Mouse (Mus musculus) liver, postnatal 0 days (tissue): ENCODE measurements around the gene Rab26.

Experiments
- CTCF ChIP-seq: sonication (generic); IDR thresholded peaks from 2 replicates; pipeline ENCODE4 v1.5.1; 2016; ENCODE audit warnings: antibody characterized with exemption, low read depth
- EP300 ChIP-seq: IDR thresholded peaks from 2 replicates; pipeline ENCODE4 v1.6.1; 2016; ENCODE audit warnings: antibody characterized with exemption, low read depth, mild to moderate bottlenecking

DNA sequence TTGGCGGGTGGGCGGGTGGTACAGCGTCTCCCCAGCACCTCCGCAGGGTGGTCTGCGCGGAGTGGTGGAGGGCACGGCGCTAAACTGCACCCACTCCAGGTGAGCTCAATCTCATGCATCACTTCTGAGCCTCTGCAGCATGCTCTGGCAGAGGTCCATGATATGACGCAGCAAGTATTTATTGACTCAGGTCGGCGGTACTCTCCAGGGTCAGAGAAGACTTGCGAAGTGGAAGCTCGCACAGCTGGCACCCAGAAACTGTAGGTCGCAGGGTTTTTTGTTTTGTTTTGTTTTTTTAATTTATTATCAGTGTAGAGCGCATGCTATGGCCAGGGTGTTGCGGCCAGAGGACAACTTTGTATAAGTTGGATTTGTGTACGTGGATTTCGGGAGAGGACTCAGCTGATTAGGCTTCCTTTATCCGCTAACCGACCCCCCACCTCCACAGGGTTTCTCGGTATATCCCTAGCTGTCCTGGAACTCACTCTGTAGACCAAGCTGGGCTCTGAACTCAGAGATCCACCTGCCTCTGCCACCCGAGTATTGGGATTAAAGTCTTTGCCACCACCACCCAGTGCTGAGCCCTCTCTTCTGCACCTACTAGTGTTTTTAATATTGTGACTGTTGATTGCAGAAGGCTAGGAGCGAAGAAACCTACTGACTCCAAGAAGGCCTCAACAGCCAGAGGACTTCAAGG, 15.1 kb upstream of the Rab26 start:
- TF ChIP-seq CTCF (no peak), EP300 (no peak)
